Mouse (Mus musculus) ZHBTc4 (cell line): ENCODE measurements around the gene Mmd2.
A peak's percentile ranks its signal among the peaks of the same experiment; 100 is the strongest.

Experiments used
- DNase-seq: peaks from one replicate; pipeline ENCODE4 v3.0.0-alpha.2; 2011; ENCODE audit warnings: low read depth, low spot score

Mmd2 gene

DNA sequence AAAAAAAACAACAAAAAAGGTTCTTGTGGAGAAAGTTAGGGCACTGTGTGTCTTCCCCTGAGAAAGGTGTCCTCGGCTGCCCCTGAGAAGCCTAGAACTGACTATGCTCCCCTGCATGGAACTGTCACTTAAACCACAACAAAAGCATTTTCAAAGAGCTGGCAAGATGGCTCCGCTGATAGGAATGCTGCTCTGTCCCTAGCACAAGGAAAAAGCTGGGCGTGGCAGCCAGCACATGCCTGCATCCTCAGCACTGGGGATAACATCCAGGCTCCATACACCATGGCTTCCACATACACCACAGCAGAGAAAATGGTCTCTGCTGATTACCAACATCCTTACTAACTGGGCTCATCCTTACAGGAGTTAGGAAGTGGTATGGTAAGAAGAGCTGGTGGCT lies 61.5 kb downstream of the Mmd2 start:
- peak; percentile 68 for DNase-seq

DNA sequence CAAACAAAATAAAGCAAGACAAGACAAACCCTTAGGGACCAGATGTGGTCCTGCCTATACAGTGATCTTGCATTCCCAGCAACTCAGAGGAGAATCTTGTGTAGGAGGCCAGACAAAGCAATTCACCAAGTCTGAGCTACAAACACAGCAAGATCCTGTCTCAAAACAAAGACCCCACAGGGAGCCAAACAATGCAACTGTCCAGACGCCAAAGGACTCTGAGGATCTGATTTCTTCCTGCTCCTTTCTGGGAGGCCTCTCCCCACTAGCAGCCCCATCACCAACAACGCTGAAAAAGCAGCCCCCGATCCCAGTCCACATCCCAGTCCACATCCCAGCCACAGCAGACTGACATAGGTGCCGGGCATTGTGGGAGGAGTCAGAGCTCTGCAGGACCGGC lies 62.3 kb downstream of the Mmd2 start:
- peak; percentile 79 for DNase-seq

DNA sequence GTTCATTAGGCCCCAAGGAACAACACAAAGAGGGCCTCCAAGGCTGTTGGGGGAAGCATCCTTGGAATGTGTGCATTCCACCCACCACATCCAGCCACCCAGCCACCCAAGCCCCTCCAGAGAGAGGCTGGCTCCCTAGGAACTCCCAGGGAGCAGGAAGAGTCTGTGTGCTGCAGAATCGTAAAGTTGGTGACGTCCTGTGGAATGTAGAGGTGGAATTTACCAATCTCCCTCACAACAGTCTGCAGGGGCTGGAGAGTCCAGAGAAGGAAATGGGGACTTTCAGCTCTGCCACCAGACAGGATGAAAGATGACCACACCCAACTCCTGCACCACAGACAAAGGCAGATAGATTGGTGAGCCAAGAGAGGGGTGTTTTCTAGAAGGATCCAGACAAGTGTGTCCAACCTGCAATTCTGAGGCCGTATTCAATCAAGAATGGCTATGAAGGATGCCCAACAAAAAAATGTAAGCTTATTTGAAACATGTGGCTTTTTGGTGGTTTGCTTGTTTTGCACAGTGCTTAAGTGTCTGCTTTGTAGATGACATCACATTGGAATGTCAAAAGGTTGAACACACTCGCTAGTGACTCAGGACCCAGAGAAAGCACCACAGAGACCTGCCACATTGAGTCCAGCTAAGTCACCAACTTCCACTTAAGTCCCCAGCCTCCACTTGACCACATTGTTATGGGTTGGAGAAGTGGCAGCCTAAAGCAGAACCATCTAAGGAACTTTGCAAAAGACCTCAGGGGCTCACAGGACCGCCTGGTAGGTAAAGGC lies 63.4 kb downstream of the Mmd2 start:
- peak; percentile 90 for DNase-seq

GRCm38 (mm10) chr5:142537286-142537685 lies 71.3 kb downstream of the Mmd2 start:
- DNase-seq = no peak

DNA sequence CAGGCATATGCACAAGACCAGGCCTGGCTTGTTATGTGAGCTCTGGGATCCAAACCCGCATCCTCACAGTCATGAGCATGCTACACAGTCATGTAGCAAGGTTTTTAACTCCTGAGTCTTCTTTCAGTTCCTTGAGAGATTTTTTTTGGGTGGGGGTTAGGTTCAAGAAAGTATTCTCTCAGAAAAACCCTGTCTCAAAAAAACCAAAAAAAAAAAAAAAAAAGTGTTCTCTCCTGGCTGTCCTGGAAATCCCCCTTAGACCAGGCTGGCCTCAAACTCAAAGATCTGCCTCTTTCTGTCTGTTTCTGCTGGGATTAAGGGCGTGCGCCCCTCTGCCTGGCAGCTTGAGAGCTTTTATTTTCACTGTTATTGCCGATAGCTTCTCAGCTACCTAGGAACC lies 73.2 kb downstream of the Mmd2 start:
- DNase-seq = no peak

DNA sequence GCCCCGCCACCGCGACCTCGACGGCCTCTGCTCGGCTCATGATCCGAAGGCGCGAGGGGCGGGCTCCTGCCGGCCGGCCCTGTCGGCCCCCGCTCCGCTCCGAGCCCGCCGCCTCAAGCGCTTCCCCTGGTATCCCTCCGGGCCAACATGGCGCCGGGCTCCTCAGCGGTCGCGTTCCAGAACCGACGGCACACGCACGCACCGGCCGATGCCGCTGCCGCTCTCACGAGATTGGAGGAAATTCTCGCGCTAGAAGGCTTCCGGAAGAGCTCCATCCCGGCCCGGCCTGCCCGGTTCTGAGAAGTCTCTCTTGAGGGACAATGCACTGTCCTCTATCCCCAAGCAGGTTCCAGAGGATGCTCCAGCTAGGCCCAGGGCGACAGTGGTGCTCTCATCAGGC lies 78.7 kb downstream of the Mmd2 start, which contains the start of gene Papolb:
Gene Papolb (minus strand): TSS at position 162 of the 400 bp plus-strand sequence.
- DNase-seq = peak; percentile 76

- DNase-seq = no peak
Observed at GRCm38 (mm10) chr5:142524711-142525464, 83.7 kb downstream of the Mmd2 start.

GRCm38 (mm10) chr5:142521195-142521866 lies 87.3 kb downstream of the Mmd2 start:
- no peak for DNase-seq

DNA sequence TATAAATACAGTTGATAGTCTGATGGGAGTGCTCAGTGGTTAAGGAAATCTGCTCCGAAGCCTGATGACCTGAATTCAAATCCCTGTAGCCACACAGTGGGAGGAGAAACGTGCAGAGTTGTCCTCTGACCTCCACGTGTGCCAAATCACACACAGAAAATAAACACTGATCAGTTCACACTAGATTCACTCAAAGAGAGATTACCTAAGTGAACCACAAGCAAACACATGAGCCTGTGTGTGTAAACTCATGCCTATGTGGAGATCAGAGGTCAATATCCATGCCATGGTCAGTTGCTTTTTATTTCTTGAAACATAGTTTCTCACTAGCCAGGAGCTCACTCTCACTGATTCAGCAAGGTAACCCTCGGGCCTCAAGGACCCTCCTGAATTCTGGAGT lies 88.2 kb downstream of the Mmd2 start:
- DNase-seq = no peak

DNA sequence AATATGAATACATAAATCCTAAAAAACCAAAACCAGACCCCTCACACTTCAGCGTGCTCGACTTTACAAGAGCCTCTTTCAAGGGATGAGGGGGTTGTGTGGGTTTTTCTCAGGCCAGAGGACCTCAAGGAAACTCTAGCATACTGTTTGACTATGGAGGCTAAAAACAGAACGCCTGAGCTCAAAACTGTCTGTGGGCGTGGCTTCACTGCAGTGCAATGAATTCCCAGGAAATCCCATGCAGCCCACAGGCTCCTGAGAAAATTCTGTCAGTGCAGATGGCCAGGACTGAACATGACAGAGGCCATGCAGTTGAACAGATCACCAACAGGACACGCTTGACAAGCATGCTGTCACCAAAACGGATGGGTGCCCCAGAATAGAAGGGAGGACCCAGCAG lies 89.6 kb downstream of the Mmd2 start:
- no peak for DNase-seq
